Mouse (Mus musculus): ENCODE data around the gene Rasgef1b. TPM values are rescaled to one million over a fixed set of nuclear protein-coding genes. Genes with fewer than 3 reads are reported as not detected.

The Rasgef1b gene
- total and polyA plus RNA-seq, 3 experiments, result 0.17 to 0.26 (median 0.21) TPM

DNA sequence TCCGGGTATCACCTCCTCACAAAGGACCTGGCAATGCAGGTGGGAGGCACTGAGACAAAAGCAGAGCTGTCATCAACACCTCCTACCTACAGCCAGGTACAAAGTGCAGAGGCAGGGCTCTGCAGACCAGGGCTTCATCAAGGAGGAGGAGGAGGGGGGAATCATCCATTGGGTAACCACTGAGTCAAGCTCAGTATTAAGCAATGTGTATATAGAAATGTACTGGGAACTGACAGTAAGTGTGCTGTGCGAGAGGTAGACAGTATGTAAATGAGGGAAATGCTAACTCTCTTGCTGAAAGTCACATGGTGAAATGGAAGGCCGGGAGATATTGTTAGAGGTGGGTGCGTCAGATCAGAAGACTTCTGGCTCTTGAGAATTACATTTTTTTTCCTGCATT is 294.6 kb downstream of the Rasgef1b start:
- H3K27me3 ChIP-seq (replicated peaks), result no peaks in the 10 kb centered on the region
- H3K79me2 ChIP-seq (replicated peaks; ENCODE audit: control insufficient read depth, extremely low read depth, insufficient read depth, poor library complexity, severe bottlenecking), result no peaks in the 10 kb centered on the region
- peaks cover 0 to 27% of the 10 kb centered on the region in 2 experiments; a peak in 2 of 4 replicates for H3K4me1 ChIP-seq (ENCODE audit: control insufficient read depth in 1 of 2, insufficient read depth in 2 of 2)
- no peaks in the 10 kb centered on the region for H3K9me3 ChIP-seq (replicated peaks; ENCODE audit: low read length)
- in situ Hi-C loops (cut with MboI; ENCODE audit: low pct_ligation_motif_present, low pct_unique_long_range_greater_than_20kb, low sequenced_read_pairs) (no loop called here), dilution Hi-C loops (cut with MboI; ENCODE audit: extremely low pct_ligation_motif_present, extremely low pct_unique_long_range_greater_than_20kb, low sequenced_read_pairs) (no loop called here)
- no peak overlapping the region for H3K4me3 ChIP-seq (replicated peaks in 1 of 3; ENCODE audit: low read depth in 2 of 3, low read length in 2 of 3, poor library complexity in 1 of 3)
- no peak for TF ChIP-seq E2F4 (IDR thresholded peaks at IDR 0.05; ENCODE audit: insufficient replicate concordance, low read depth, low read length)
- no peak for TF ChIP-seq EP300 (IDR thresholded peaks at IDR 0.05; ENCODE audit: low read length)
- no peak for TF ChIP-seq IRF4 (IDR thresholded peaks at IDR 0.05; ENCODE audit: low read depth, low read length)
- TF ChIP-seq MXI1 (IDR thresholded peaks at IDR 0.05; ENCODE audit: low read depth, low read length), result no peak
- TF ChIP-seq JUND (conservative IDR thresholded peaks at IDR 0.05; ENCODE audit: low read depth, low read length), result no peak
- TF ChIP-seq GABPA (IDR thresholded peaks at IDR 0.05; ENCODE audit: insufficient replicate concordance, low read depth, low read length), result no peak
- no peak overlapping the region for H3K9ac ChIP-seq (ENCODE audit: insufficient read depth, low read depth)
- H3K36me3 ChIP-seq (replicated peaks in 1 of 2; ENCODE audit: control insufficient read depth in 1 of 2, insufficient read depth in 1 of 2, low read length in 1 of 2), result no peaks in the 10 kb centered on the region
- no peak overlapping the region for H3K27ac ChIP-seq (ENCODE audit: insufficient read depth, low read depth)
- H3K4me2 ChIP-seq (ENCODE audit: insufficient read depth, low read depth, poor library complexity, severe bottlenecking), result no peak overlapping the region
- DNase-seq (ENCODE audit: extremely low read depth), result no peak

- Histone ChIP-seq H3K4me3 (replicated peaks in 1 of 3; ENCODE audit: low read depth in 2 of 3, low read length in 2 of 3, poor library complexity in 1 of 3) (no peak overlapping the region), H3K9ac (ENCODE audit: insufficient read depth, low read depth) (no peak overlapping the region), H3K79me2 (replicated peaks; ENCODE audit: control insufficient read depth, extremely low read depth, insufficient read depth, poor library complexity, severe bottlenecking) (no peaks in the 10 kb centered on the region), H3K4me2 (ENCODE audit: insufficient read depth, low read depth, poor library complexity, severe bottlenecking) (no peak overlapping the region), H3K4me1 (ENCODE audit: control insufficient read depth in 1 of 2, insufficient read depth in 2 of 2) (peaks cover 0 to 12% of the 10 kb centered on the region in 2 experiments; a peak in 2 of 4 replicates), H3K9me3 (replicated peaks; ENCODE audit: low read length) (no peaks in the 10 kb centered on the region), H3K27me3 (replicated peaks) (no peaks in the 10 kb centered on the region), H3K27ac (ENCODE audit: insufficient read depth, low read depth) (no peak overlapping the region), H3K36me3 (replicated peaks in 1 of 2; ENCODE audit: control insufficient read depth in 1 of 2, insufficient read depth in 1 of 2, low read length in 1 of 2) (no peaks in the 10 kb centered on the region)
- no peak for DNase-seq (ENCODE audit: extremely low read depth)
- in situ Hi-C loops (cut with MboI; ENCODE audit: low pct_ligation_motif_present, low pct_unique_long_range_greater_than_20kb, low sequenced_read_pairs) (no loop called here), dilution Hi-C loops (cut with MboI; ENCODE audit: extremely low pct_ligation_motif_present, extremely low pct_unique_long_range_greater_than_20kb, low sequenced_read_pairs) (no loop called here)
- TF ChIP-seq USF2 (conservative IDR thresholded peaks at IDR 0.05; ENCODE audit: low read depth, low read length), result no peak
- no peak for TF ChIP-seq SIN3A (IDR thresholded peaks at IDR 0.05; ENCODE audit: low read length)
- no peak for TF ChIP-seq TCF12 (IDR thresholded peaks at IDR 0.05; ENCODE audit: low read depth, low read length)
- TF ChIP-seq KAT2A (IDR thresholded peaks at IDR 0.05; ENCODE audit: insufficient replicate concordance, low read length), result no peak
- no peak for TF ChIP-seq ZKSCAN1 (IDR thresholded peaks at IDR 0.05; ENCODE audit: borderline replicate concordance, low read depth, low read length)
- TF ChIP-seq PAX5 (IDR thresholded peaks at IDR 0.05; ENCODE audit: low read length), result no peak
- TF ChIP-seq IRF4 (IDR thresholded peaks at IDR 0.05; ENCODE audit: low read depth, low read length), result no peak
- TF ChIP-seq MXI1 (IDR thresholded peaks at IDR 0.05; ENCODE audit: low read depth, low read length), result no peak
- TF ChIP-seq MEF2A (IDR thresholded peaks at IDR 0.05; ENCODE audit: borderline replicate concordance, low read depth, low read length), result no peak
- no peak for TF ChIP-seq MAX (IDR thresholded peaks at IDR 0.05; ENCODE audit: low read length)
- TF ChIP-seq UBTF (IDR thresholded peaks at IDR 0.05; ENCODE audit: low read depth, low read length), result no peak
- TF ChIP-seq POLR2A (IDR thresholded peaks at IDR 0.05; ENCODE audit: low read depth, low read length), result no peak
- no peak for TF ChIP-seq CHD1 (IDR thresholded peaks at IDR 0.05; ENCODE audit: low read depth, low read length)
- TF ChIP-seq E2F4 (IDR thresholded peaks at IDR 0.05; ENCODE audit: insufficient replicate concordance, low read depth, low read length), result no peak
- TF ChIP-seq ZC3H11A (IDR thresholded peaks at IDR 0.05; ENCODE audit: low read depth, low read length), result no peak
These were observed 296.4 kb downstream of the Rasgef1b start for GRCm38 (mm10) chr5:99432471-99432870.
